Mouse (Mus musculus) ES-Bruce4 (cell line): ENCODE measurements around the gene Ints11. TPM values are rescaled to one million over a fixed set of nuclear protein-coding genes. Genes with fewer than 3 reads are reported as not detected.

ENCODE experiments used
- H3K27ac ChIP-seq: 2 replicates; pipeline ENCODE4 v1.5.1; 2012; ENCODE audit warnings: low read length, inconsistent platforms; ENCODE audit not compliant: insufficient read depth
- H3K27me3 ChIP-seq: 2 replicates; pipeline ENCODE4 v1.6.1; 2012; ENCODE audit warnings: mild to moderate bottlenecking, low read length, inconsistent platforms; ENCODE audit not compliant: control insufficient read depth, poor library complexity, insufficient read depth, severe bottlenecking
- H3K36me3 ChIP-seq: 2 replicates; pipeline ENCODE4 v1.6.1; 2012; ENCODE audit warnings: inconsistent platforms, mild to moderate bottlenecking, low read length, moderate library complexity; ENCODE audit not compliant: control insufficient read depth, poor library complexity, insufficient read depth, severe bottlenecking
- H3K4me1 ChIP-seq: one replicate; pipeline ENCODE4 v1.8.1; 2011; ENCODE audit warnings: low read length; ENCODE audit not compliant: control insufficient read depth, insufficient read depth
- H3K4me3 ChIP-seq: 2 replicates; pipeline ENCODE4 v1.5.1; 2011; ENCODE audit warnings: low read depth, mild to moderate bottlenecking, low read length
- H3K9ac ChIP-seq: 2 replicates; pipeline ENCODE4 v1.6.1; 2012; ENCODE audit warnings: low read depth, mild to moderate bottlenecking, inconsistent platforms; ENCODE audit not compliant: poor library complexity, severe bottlenecking
- H3K9me3 ChIP-seq: replicated peaks from 2 replicates; pipeline ENCODE4 v1.6.1; 2012; ENCODE audit warnings: mild to moderate bottlenecking, low read length, inconsistent platforms; ENCODE audit not compliant: control insufficient read depth, poor library complexity, insufficient read depth, severe bottlenecking
- CTCF ChIP-seq: IDR thresholded peaks from one replicate; pipeline ENCODE4 v1.8.1; 2011; ENCODE audit warnings: low read depth, low read length
- EP300 ChIP-seq: IDR thresholded peaks from 2 replicates; pipeline ENCODE4 v1.6.1; 2011; ENCODE audit warnings: low read depth, low read length; ENCODE audit not compliant: insufficient read depth
- POLR2A ChIP-seq: IDR thresholded peaks from one replicate; pipeline ENCODE4 v1.8.1; 2011; ENCODE audit warnings: low read length; ENCODE audit not compliant: insufficient read depth
- polyA plus RNA-seq: library from polyadenylated mRNA; stranded (reverse); fragments of >200 nt; gene quantifications from 2 replicates; pipeline ENCODE4 v1.2.4, GENCODE M21; 2011; ENCODE audit warnings: low read depth; ENCODE audit not compliant: missing spikeins, insufficient read depth, insufficient read length

The Ints11 gene
- polyA plus RNA-seq, 1 experiment, result 43.3 TPM

GRCm38 (mm10) chr4:155905634-155906033 is 36.3 kb downstream of the Ints11 start:
- H3K27ac ChIP-seq, result no peak overlapping the region
- no peak overlapping the region for H3K4me3 ChIP-seq
- H3K36me3 ChIP-seq, result no peaks in the 10 kb centered on the region
- no peaks in the 10 kb centered on the region for H3K4me1 ChIP-seq
- no peak for TF ChIP-seq POLR2A
- TF ChIP-seq CTCF, result no peak
- TF ChIP-seq EP300, result no peak
- H3K9ac ChIP-seq, result no peak overlapping the region
- H3K9me3 ChIP-seq, result no peaks in the 10 kb centered on the region
- H3K27me3 ChIP-seq, result no peaks in the 10 kb centered on the region

GRCm38 (mm10) chr4:155906125-155906524 is 36.8 kb downstream of the Ints11 start:
- H3K36me3 ChIP-seq, result no peaks in the 10 kb centered on the region
- no peak overlapping the region for H3K9ac ChIP-seq
- H3K4me3 ChIP-seq, result no peak overlapping the region
- no peaks in the 10 kb centered on the region for H3K4me1 ChIP-seq
- no peak for TF ChIP-seq EP300
- no peak for TF ChIP-seq CTCF
- no peak for TF ChIP-seq POLR2A
- no peak overlapping the region for H3K27ac ChIP-seq
- H3K27me3 ChIP-seq, result no peaks in the 10 kb centered on the region
- no peaks in the 10 kb centered on the region for H3K9me3 ChIP-seq

GRCm38 (mm10) chr4:155907003-155907402 is 37.7 kb downstream of the Ints11 start:
- Histone ChIP-seq H3K27ac (no peak overlapping the region), H3K4me1 (no peaks in the 10 kb centered on the region), H3K9me3 (no peaks in the 10 kb centered on the region), H3K4me3 (no peak overlapping the region), H3K36me3 (no peaks in the 10 kb centered on the region), H3K9ac (no peak overlapping the region), H3K27me3 (no peaks in the 10 kb centered on the region)
- TF ChIP-seq EP300, result no peak
- no peak for TF ChIP-seq POLR2A
- TF ChIP-seq CTCF, result no peak

- no peak overlapping the region for H3K4me3 ChIP-seq
- no peaks in the 10 kb centered on the region for H3K36me3 ChIP-seq
- no peak overlapping the region for H3K27ac ChIP-seq
- no peaks in the 10 kb centered on the region for H3K9me3 ChIP-seq
- no peak for TF ChIP-seq POLR2A
- TF ChIP-seq CTCF, result no peak
- TF ChIP-seq EP300, result no peak
- H3K4me1 ChIP-seq, result no peaks in the 10 kb centered on the region
- H3K27me3 ChIP-seq, result no peaks in the 10 kb centered on the region
- H3K9ac ChIP-seq, result no peak overlapping the region
These were observed 38.9 kb downstream of the Ints11 start for GRCm38 (mm10) chr4:155908281-155908680.

- Histone ChIP-seq H3K4me1 (no peaks in the 10 kb centered on the region), H3K9me3 (no peaks in the 10 kb centered on the region), H3K36me3 (no peaks in the 10 kb centered on the region), H3K27ac (no peak overlapping the region), H3K27me3 (no peaks in the 10 kb centered on the region), H3K4me3 (no peak overlapping the region), H3K9ac (no peak overlapping the region)
- no peak for TF ChIP-seq EP300
- no peak for TF ChIP-seq CTCF
- TF ChIP-seq POLR2A, result no peak
These were observed 39.4 kb downstream of the Ints11 start for GRCm38 (mm10) chr4:155908751-155909150.

GRCm38 (mm10) chr4:155932031-155932430 is 62.7 kb downstream of the Ints11 start:
- Histone ChIP-seq H3K36me3 (no peaks in the 10 kb centered on the region), H3K4me3 (no peak overlapping the region), H3K9me3 (no peaks in the 10 kb centered on the region), H3K9ac (no peak overlapping the region), H3K4me1 (no peaks in the 10 kb centered on the region), H3K27me3 (no peaks in the 10 kb centered on the region), H3K27ac (no peak overlapping the region)
- TF ChIP-seq EP300 (no peak), POLR2A (no peak), CTCF (no peak)

Other genes with a start within 250 kb of the Ints11 start
- gene Cdk11b, start 244.7 kb upstream of the Ints11 start, polyA plus RNA-seq, result 105 and 113 TPM in 2 replicates
- not detected in 2 replicates for gene Gm10563, start 224.1 kb upstream of the Ints11 start, polyA plus RNA-seq
- gene Mmp23, start 216.2 kb upstream of the Ints11 start, polyA plus RNA-seq, result 11.7 and 13.6 TPM in 2 replicates
- 13.4 and 18.4 TPM in 2 replicates for gene Mib2, start 200.3 kb upstream of the Ints11 start, polyA plus RNA-seq
- 11.9 and 15.0 TPM in 2 replicates for gene Fndc10, start 175.2 kb upstream of the Ints11 start, polyA plus RNA-seq
- 144 and 151 TPM in 2 replicates for gene Ssu72, start 164.7 kb upstream of the Ints11 start, polyA plus RNA-seq
- gene Tmem240, start 134.7 kb upstream of the Ints11 start, polyA plus RNA-seq, result 0.21 and 0.54 TPM in 2 replicates
- 78.2 and 89.5 TPM in 2 replicates for gene Atad3a, start 108.5 kb upstream of the Ints11 start, polyA plus RNA-seq
- gene Vwa1, start 94.8 kb upstream of the Ints11 start, polyA plus RNA-seq, result 0.67 and 0.99 TPM in 2 replicates
- gene Tmem88b, start 83.7 kb upstream of the Ints11 start, polyA plus RNA-seq, result 0.26 and 0.40 TPM in 2 replicates
- not detected in 2 replicates for gene Ankrd65, start 79.1 kb upstream of the Ints11 start, polyA plus RNA-seq
- 70.0 and 82.8 TPM in 2 replicates for gene Mrpl20, start 66.7 kb upstream of the Ints11 start, polyA plus RNA-seq
- 86.1 and 87.6 TPM in 2 replicates for gene Ccnl2, start 57.1 kb upstream of the Ints11 start, polyA plus RNA-seq
- 70.6 and 76.0 TPM in 2 replicates for gene Aurkaip1, start 38.3 kb upstream of the Ints11 start, polyA plus RNA-seq
- gene Mxra8, start 29.9 kb upstream of the Ints11 start, polyA plus RNA-seq, result 21.1 and 26.1 TPM in 2 replicates
- 15.2 and 20.3 TPM in 2 replicates for gene Dvl1, start 22.1 kb upstream of the Ints11 start, polyA plus RNA-seq
- 0.28 and 0.44 TPM in 2 replicates for gene Tas1r3, start 6.2 kb upstream of the Ints11 start, polyA plus RNA-seq
- 6.0 and 7.9 TPM in 2 replicates for gene Cptp, start 106 bp upstream of the Ints11 start, polyA plus RNA-seq
- 15.3 and 19.4 TPM in 2 replicates for gene Pusl1, start 22.2 kb downstream of the Ints11 start, polyA plus RNA-seq
- 2.6 and 3.8 TPM in 2 replicates for gene Acap3, start 22.3 kb downstream of the Ints11 start, polyA plus RNA-seq
- gene Ube2j2, start 74.3 kb downstream of the Ints11 start, polyA plus RNA-seq, result 100 and 104 TPM in 2 replicates
- 18.8 and 19.1 TPM in 2 replicates for gene C1qtnf12, start 92.8 kb downstream of the Ints11 start, polyA plus RNA-seq
- 2.5 and 2.6 TPM in 2 replicates for gene B3galt6, start 123.1 kb downstream of the Ints11 start, polyA plus RNA-seq
- gene Sdf4, start 123.3 kb downstream of the Ints11 start, polyA plus RNA-seq, result 82.8 and 88.9 TPM in 2 replicates
- 2.4 and 2.9 TPM in 2 replicates for gene Tnfrsf4, start 144.3 kb downstream of the Ints11 start, polyA plus RNA-seq
- not detected in 2 replicates for gene Tnfrsf18, start 156.6 kb downstream of the Ints11 start, polyA plus RNA-seq
- 2.5 and 3.3 TPM in 2 replicates for gene Ttll10, start 189.9 kb downstream of the Ints11 start, polyA plus RNA-seq
- gene 9430015G10Rik, start 240.4 kb downstream of the Ints11 start, polyA plus RNA-seq, result 39.7 and 47.7 TPM in 2 replicates